Mouse (Mus musculus): ENCODE measurements around the gene Mast3.

Mast3 gene

GRCm38 (mm10) chr8:70743656-70744590 lies 60.9 kb downstream of the Mast3 start:
- no peak for DNase-seq (ENCODE audit: low spot score)

- DNase-seq (ENCODE audit: low spot score) = no peak
Observed at GRCm38 (mm10) chr8:70742981-70743655, 61.7 kb downstream of the Mast3 start.

GRCm38 (mm10) chr8:70742176-70742575 lies 62.7 kb downstream of the Mast3 start:
- peak; percentile 51 for DNase-seq (ENCODE audit: low spot score)

GRCm38 (mm10) chr8:70741661-70742060 lies 63.2 kb downstream of the Mast3 start:
- no peak for DNase-seq (ENCODE audit: low spot score)

- DNase-seq (ENCODE audit: low spot score) = no peak
Observed at GRCm38 (mm10) chr8:70738211-70738610, 66.6 kb downstream of the Mast3 start.

- DNase-seq (ENCODE audit: low spot score) = no peak
Observed at GRCm38 (mm10) chr8:70737705-70738104, 67.1 kb downstream of the Mast3 start.

- no peak for DNase-seq (ENCODE audit: low spot score)
Observed at GRCm38 (mm10) chr8:70730956-70731355, 73.9 kb downstream of the Mast3 start.

GRCm38 (mm10) chr8:70729808-70730475 lies 74.9 kb downstream of the Mast3 start:
- DNase-seq (ENCODE audit: low spot score) = peak; percentile 54
